Mouse (Mus musculus): ENCODE measurements around the gene Lrrc8d. TPM values are rescaled to one million over a fixed set of nuclear protein-coding genes. Genes with fewer than 3 reads are reported as not detected.

Lrrc8d gene
- polyA plus RNA-seq, 1 experiment from 2014 or later: 39.3 TPM

DNA sequence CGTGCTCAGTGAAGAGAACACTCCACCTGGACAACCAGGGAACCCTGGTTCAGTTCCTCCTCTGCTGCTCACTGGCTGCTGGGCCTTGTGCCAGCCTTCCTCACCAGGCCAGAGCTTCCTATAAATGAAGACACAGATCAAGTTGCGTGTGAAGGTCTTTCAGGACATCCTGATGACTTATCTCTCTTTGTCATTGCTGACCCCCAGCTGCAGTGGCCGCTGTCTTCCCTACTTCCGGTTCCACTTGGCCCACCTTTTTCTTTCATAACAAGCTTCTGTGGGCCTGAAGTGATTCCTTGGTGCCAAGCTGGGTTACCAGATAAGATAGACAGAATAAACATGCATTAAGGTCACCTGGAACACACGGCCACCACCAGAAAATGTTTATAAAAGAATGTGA lies 90.0 kb downstream of the Lrrc8d start:
- no peak overlapping the region for H3K27ac ChIP-seq
- no peak overlapping the region for H3K9ac ChIP-seq
- no peak overlapping the region for H3K4me2 ChIP-seq (replicated peaks)
- H3K36me3 ChIP-seq: no peaks in the 10 kb centered on the region
- no peaks in the 10 kb centered on the region for H3K27me3 ChIP-seq (replicated peaks)
- peaks cover 20% of the 10 kb centered on the region for H3K4me1 ChIP-seq
- no peak for ATAC-seq (ENCODE audit: low FRiP score, low read depth)
- 85% methylated on average over 5 of the region's 5 CpGs for WGBS
- H3K9me3 ChIP-seq: no peaks in the 10 kb centered on the region
- no peak overlapping the region for H3K4me3 ChIP-seq

GRCm38 (mm10) chr5:105792331-105792801 lies 92.6 kb downstream of the Lrrc8d start:
- no peak overlapping the region for H3K4me3 ChIP-seq
- no peak overlapping the region for H3K27ac ChIP-seq
- H3K9ac ChIP-seq: no peak overlapping the region
- WGBS: 43% methylated on average over 8 of the region's 8 CpGs
- H3K27me3 ChIP-seq (replicated peaks): no peaks in the 10 kb centered on the region
- H3K4me1 ChIP-seq: peaks cover 19% of the 10 kb centered on the region
- ATAC-seq (ENCODE audit: low FRiP score, low read depth): 0 out of 2 replicates have a peak, but pooled peaks have one; percentile 17
- 0 out of 2 replicates have a peak overlapping the region, but pooled peaks have one; percentile 19 for H3K4me2 ChIP-seq (replicated peaks)
- no peaks in the 10 kb centered on the region for H3K36me3 ChIP-seq
- H3K9me3 ChIP-seq: no peaks in the 10 kb centered on the region

DNA sequence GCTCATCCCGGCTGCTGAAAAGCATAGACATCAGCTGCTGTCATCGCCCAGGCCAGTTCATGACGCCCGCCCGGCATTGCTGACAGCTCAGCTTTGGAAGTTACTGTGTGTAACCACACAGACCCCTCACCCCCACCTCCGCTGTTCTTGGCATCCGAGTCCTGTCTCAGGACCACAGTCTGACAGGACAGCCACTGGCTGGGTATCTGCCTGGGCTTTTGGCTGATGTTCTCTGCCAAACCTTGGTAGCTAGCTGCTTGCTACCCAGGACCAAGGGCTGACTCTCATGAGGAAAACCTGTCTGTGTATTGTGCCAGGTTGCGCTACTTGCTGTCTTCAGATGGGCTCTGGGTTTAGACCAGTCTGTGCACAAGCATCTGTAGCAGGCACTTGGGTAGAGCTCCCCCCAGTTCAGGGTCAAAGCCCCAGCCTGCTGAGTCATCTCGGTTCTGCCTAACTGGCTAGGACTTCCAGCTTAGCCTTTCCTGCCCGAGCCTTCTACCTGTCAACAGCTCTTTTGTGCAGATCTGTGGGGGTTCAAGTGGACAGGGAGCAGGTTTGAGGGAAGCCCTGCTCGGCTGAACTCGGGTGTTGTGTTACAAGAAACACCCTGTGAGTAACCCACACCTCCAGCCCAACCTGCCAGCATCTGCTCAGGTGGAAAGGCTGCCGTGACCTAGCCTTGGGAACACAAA lies 93.2 kb downstream of the Lrrc8d start:
- Histone ChIP-seq H3K4me2 (replicated peaks) (0 out of 2 replicates have a peak overlapping the region, but pooled peaks have one; percentile 19), H3K4me1 (peaks cover 19% of the 10 kb centered on the region), H3K9me3 (no peaks in the 10 kb centered on the region), H3K27me3 (replicated peaks) (no peaks in the 10 kb centered on the region), H3K36me3 (no peaks in the 10 kb centered on the region), H3K4me3 (no peak overlapping the region), H3K9ac (no peak overlapping the region), H3K27ac (no peak overlapping the region)
- 0 out of 2 replicates have a peak, but pooled peaks have one; percentile 23 for ATAC-seq (ENCODE audit: low FRiP score, low read depth)
- WGBS: 57% methylated on average over 13 of the region's 13 CpGs

- Histone ChIP-seq H3K4me2 (replicated peaks) (no peak overlapping the region), H3K27me3 (replicated peaks) (no peaks in the 10 kb centered on the region), H3K4me1 (peaks cover 19% of the 10 kb centered on the region), H3K4me3 (no peak overlapping the region), H3K9ac (no peak overlapping the region), H3K27ac (no peak overlapping the region), H3K9me3 (no peaks in the 10 kb centered on the region), H3K36me3 (no peaks in the 10 kb centered on the region)
- no peak for ATAC-seq (ENCODE audit: low FRiP score, low read depth)
- 74% methylated on average over 5 of the region's 5 CpGs for WGBS
Measured at GRCm38 (mm10) chr5:105793548-105793940, 93.8 kb downstream of the Lrrc8d start.

- 89% methylated on average over 4 of the region's 4 CpGs for WGBS
- H3K27ac ChIP-seq: no peak overlapping the region
- no peaks in the 10 kb centered on the region for H3K9me3 ChIP-seq
- no peaks in the 10 kb centered on the region for H3K27me3 ChIP-seq (replicated peaks)
- H3K4me3 ChIP-seq: no peak overlapping the region
- no peak overlapping the region for H3K4me2 ChIP-seq (replicated peaks)
- H3K9ac ChIP-seq: no peak overlapping the region
- no peaks in the 10 kb centered on the region for H3K36me3 ChIP-seq
- peaks cover 19% of the 10 kb centered on the region for H3K4me1 ChIP-seq
- ATAC-seq (ENCODE audit: low FRiP score, low read depth): no peak
Measured at GRCm38 (mm10) chr5:105798421-105798820, 98.7 kb downstream of the Lrrc8d start.

DNA sequence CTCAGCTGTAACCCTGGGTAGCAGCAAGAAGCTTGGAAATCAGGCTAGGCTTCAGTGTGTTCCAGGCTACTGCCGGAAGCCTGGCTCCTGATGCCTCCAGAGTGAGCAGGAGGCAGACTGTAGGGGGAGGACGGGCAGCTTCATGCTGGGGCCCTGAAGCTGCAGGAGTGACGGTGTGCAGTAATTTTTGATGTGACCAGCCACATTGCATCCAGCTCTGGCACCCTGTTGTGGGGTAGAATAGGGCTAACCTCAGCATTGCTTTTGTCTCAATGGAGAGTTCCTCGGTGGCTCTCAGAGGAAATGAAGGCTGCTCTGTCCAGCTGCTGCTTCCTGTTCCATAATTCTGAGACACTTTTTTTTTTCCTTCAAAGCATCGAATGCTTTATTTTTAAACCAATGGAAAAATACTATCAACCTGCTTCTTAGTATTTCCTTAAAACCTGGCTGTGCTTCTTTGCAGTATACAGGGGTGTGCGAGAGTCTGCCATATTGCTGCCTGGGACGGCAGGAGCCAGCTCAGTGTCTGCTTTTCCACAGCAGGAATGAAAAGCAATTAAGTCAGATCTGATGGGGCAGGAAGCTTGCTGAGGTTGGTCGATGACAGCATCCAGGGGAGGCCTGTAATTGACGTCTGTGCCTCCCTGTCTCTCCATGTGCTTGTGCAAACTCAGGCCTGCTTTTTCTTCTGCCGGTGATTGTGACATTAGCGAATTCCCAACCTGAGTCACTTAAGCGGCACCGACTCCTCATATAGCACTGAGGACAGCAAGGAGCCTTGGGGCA lies 100.3 kb downstream of the Lrrc8d start:
- H3K27me3 ChIP-seq (replicated peaks): no peaks in the 10 kb centered on the region
- no peaks in the 10 kb centered on the region for H3K36me3 ChIP-seq
- H3K9me3 ChIP-seq: no peaks in the 10 kb centered on the region
- ATAC-seq (ENCODE audit: low FRiP score, low read depth): peak; percentile 59; the same call in 1 of the 2 replicates
- peak overlapping the region; percentile 59 for H3K27ac ChIP-seq
- peak overlapping the region; percentile 7; the same call in 1 of the 2 replicates for H3K4me2 ChIP-seq (replicated peaks)
- H3K9ac ChIP-seq: no peak overlapping the region
- H3K4me3 ChIP-seq: no peak overlapping the region
- H3K4me1 ChIP-seq: peaks cover 17% of the 10 kb centered on the region
- 17% methylated on average over 13 of the region's 13 CpGs for WGBS

DNA sequence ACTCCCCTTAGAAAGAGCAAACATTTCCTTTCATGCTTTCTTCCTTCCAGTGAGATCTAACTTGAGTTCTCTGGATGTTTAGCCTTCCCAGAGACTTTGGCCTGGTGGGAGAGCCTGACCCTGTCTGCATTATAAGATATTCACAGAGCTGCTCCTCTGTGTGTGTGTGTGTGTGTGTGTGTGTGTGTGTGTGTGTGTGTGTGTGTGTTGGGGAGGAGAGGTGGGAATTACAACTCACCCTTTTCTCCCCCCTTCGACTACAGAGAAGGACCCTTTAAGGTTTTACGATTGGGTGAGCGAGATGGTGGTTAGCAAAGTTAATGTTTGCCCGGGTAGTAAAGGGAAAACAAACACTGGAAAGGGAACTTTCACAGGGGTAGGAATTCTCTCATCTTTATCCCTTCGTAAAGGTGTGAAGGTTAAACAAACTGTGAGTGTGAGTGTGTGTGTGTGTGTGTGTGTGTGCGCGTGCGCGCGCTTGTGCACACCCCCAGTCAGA lies 101.3 kb downstream of the Lrrc8d start:
- no peak overlapping the region for H3K9ac ChIP-seq
- 51% methylated on average over 10 of the region's 10 CpGs for WGBS
- no peak for ATAC-seq (ENCODE audit: low FRiP score, low read depth)
- no peak overlapping the region for H3K4me3 ChIP-seq
- H3K27me3 ChIP-seq (replicated peaks): no peaks in the 10 kb centered on the region
- H3K4me1 ChIP-seq: peaks cover 17% of the 10 kb centered on the region
- no peak overlapping the region for H3K4me2 ChIP-seq (replicated peaks)
- no peaks in the 10 kb centered on the region for H3K9me3 ChIP-seq
- H3K36me3 ChIP-seq: no peaks in the 10 kb centered on the region
- no peak overlapping the region for H3K27ac ChIP-seq

GRCm38 (mm10) chr5:105805955-105806354 lies 106.2 kb downstream of the Lrrc8d start:
- ATAC-seq (ENCODE audit: low FRiP score, low read depth): no peak
- Histone ChIP-seq H3K9ac (no peak overlapping the region), H3K27me3 (replicated peaks) (no peaks in the 10 kb centered on the region), H3K4me1 (peaks cover 5% of the 10 kb centered on the region; the same call in 1 of the 2 replicates), H3K9me3 (no peaks in the 10 kb centered on the region), H3K4me3 (no peak overlapping the region), H3K4me2 (replicated peaks) (no peak overlapping the region), H3K27ac (no peak overlapping the region), H3K36me3 (no peaks in the 10 kb centered on the region)
- WGBS: 92% methylated on average over 12 of the region's 12 CpGs

- Histone ChIP-seq H3K36me3 (peaks cover 14% of the 10 kb centered on the region), H3K27me3 (replicated peaks) (no peaks in the 10 kb centered on the region), H3K4me1 (0 out of 2 replicates have a peak, but pooled peaks cover 3% of the 10 kb centered on the region), H3K4me3 (no peak overlapping the region), H3K9ac (no peak overlapping the region), H3K9me3 (peaks cover 8% of the 10 kb centered on the region; the same call in 1 of the 2 replicates), H3K4me2 (replicated peaks) (no peak overlapping the region), H3K27ac (no peak overlapping the region)
- no peak for ATAC-seq (ENCODE audit: low FRiP score, low read depth)
- WGBS: 56% methylated on average over 7 of the region's 7 CpGs
Measured at GRCm38 (mm10) chr5:105807461-105807860, 107.7 kb downstream of the Lrrc8d start.

DNA sequence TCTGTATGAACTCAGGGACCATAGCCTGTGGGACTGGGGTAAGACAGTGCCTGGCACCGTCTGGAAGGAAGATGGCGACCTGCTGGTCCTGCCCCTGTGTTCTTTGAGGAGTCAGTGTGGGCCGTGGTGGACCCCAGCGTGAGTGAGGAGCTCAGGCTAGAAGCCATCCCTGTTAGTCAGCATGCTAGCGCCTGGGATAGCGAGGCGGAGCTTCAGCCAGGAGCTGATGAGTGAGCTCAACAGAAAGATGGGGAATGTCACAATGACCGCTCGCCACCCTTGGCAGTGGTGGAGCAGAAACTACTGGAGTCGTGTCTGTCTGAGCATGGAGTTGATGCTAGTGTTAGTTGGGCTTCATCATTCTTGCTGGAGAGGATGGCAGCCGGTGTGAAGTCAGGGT lies 109.3 kb downstream of the Lrrc8d start:
- Histone ChIP-seq H3K4me2 (replicated peaks) (no peak overlapping the region), H3K4me3 (no peak overlapping the region), H3K27me3 (replicated peaks) (no peaks in the 10 kb centered on the region), H3K4me1 (0 out of 2 replicates have a peak, but pooled peaks cover 3% of the 10 kb centered on the region), H3K27ac (no peak overlapping the region), H3K9me3 (peaks cover 21% of the 10 kb centered on the region), H3K36me3 (peaks cover 30% of the 10 kb centered on the region), H3K9ac (no peak overlapping the region)
- WGBS: 81% methylated on average over 11 of the region's 11 CpGs
- no peak for ATAC-seq (ENCODE audit: low FRiP score, low read depth)

DNA sequence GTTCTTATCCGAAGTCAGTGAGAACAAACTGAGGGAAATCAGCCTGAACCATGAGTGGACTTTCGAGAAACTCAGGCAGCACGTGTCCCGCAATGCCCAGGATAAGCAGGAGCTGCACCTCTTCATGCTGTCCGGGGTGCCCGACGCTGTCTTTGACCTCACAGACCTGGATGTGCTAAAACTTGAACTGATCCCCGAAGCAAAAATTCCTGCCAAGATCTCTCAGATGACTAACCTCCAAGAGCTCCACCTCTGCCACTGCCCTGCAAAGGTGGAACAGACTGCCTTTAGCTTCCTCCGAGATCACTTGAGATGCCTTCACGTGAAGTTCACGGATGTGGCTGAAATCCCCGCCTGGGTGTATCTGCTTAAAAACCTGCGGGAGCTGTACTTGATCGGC lies 113.3 kb downstream of the Lrrc8d start:
- Histone ChIP-seq H3K4me2 (replicated peaks) (no peak overlapping the region), H3K4me1 (no peaks in the 10 kb centered on the region), H3K27me3 (replicated peaks) (no peaks in the 10 kb centered on the region), H3K9me3 (peaks cover 21% of the 10 kb centered on the region), H3K27ac (no peak overlapping the region), H3K9ac (no peak overlapping the region), H3K4me3 (no peak overlapping the region), H3K36me3 (peaks cover 39% of the 10 kb centered on the region)
- 98% methylated on average over 14 of the region's 14 CpGs for WGBS
- no peak for ATAC-seq (ENCODE audit: low FRiP score, low read depth)

- Histone ChIP-seq H3K4me3 (no peak overlapping the region), H3K4me2 (replicated peaks) (no peak overlapping the region), H3K9ac (no peak overlapping the region), H3K9me3 (peaks cover 21% of the 10 kb centered on the region), H3K27me3 (replicated peaks) (no peaks in the 10 kb centered on the region), H3K4me1 (peaks cover 6% of the 10 kb centered on the region; the same call in 1 of the 2 replicates), H3K36me3 (peaks cover 39% of the 10 kb centered on the region), H3K27ac (no peak overlapping the region)
- 93% methylated on average over 10 of the region's 10 CpGs for WGBS
- no peak for ATAC-seq (ENCODE audit: low FRiP score, low read depth)
Measured at GRCm38 (mm10) chr5:105813974-105814373, 114.2 kb downstream of the Lrrc8d start.

Measured in neural tube, embryonic 12.5 days (tissue).